ENCODE assay signal across 16 mouse cellular contexts in the genomic region with DNA sequence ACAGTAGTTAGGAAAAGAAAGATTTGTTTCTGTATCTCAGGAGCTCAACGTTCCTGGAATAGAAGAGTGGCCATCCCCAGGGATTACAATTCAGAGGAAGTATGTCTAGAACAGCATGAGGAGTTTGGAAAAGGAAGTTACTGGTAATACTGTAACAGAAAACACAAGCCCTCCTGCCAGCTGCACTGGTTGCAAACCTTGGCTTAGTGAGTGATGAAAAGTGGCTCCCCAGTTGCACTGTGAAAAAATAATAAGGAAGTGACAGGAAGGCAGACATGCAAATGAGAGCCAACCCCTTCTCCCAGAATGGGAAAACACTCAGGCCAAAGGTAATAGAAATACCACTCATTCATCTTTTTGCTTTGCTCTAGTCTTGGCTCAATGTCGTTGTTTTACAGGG.
DNase-seq lines count a peak whose midpoint lies in the region; ATAC-seq and TF ChIP-seq lines count a peak whose summit lies in the region.
"Had no signal": no experiment of that assay in that cellular context is flagged by ENCODE, and none has a peak within 500 bp of the region (broad histone marks: within the 10 kb centered on the region; RNA-seq: fewer than 3 reads in every experiment).

No protein-coding gene starts in this region.

- DNase-seq in layer of hippocampus, postnatal 14 days (ENCODE audit: low spot score in 2 of 2), result peak; percentile 13 to 55
- DNase-seq in layer of hippocampus, adult 8-10 months (ENCODE audit: low spot score in 2 of 2), result no peak
- DNase-seq in fibroblast of lung, adult 2 months (ENCODE audit: low read depth), result peak; percentile 18
- no peak for DNase-seq in left cerebral cortex, adult 2 months (ENCODE audit: extremely low spot score in 1 of 2, low spot score in 2 of 2)
- no peak for DNase-seq in c-Kit-positive CD71-positive TER-119-positive erythroid progenitor cells, embryonic 14.5 days (ENCODE audit: low spot score)
- DNase-seq: adrenal gland, adult 2 months; cerebellum, adult 11 months; lung, adult 18-20 months; right cerebral cortex, postnatal 25 days; thymus, postnatal 36 days had no signal

- H3K4me1 ChIP-seq in forebrain, embryonic 15.5 days, result peaks cover 5% of the 10 kb centered on the region; the same call in 1 of the 2 replicates
- H3K4me1 ChIP-seq in forebrain, embryonic 12.5 days, result no peaks in the 10 kb centered on the region

- no peaks in the 10 kb centered on the region for H3K27me3 ChIP-seq in forebrain, embryonic 15.5 days
- H3K27me3 ChIP-seq in forebrain, embryonic 12.5 days, result no peaks in the 10 kb centered on the region
- H3K27me3 ChIP-seq: CH12.LX had no signal

- ATAC-seq in forebrain, embryonic 15.5 days (replicated peaks), result peak; percentile 69
- no peak for ATAC-seq in forebrain, embryonic 12.5 days (ENCODE audit: low FRiP score)
- ATAC-seq: hindbrain, postnatal 0 days; intestine, postnatal 0 days; midbrain, embryonic 16.5 days had no signal

- no peak overlapping the region for H3K4me2 ChIP-seq in forebrain, embryonic 15.5 days (replicated peaks)
- no peak overlapping the region for H3K4me2 ChIP-seq in forebrain, embryonic 12.5 days

- 0 out of 2 replicates have a peak overlapping the region, but pooled peaks have one; percentile 31 for H3K27ac ChIP-seq in forebrain, embryonic 15.5 days (replicated peaks)
- H3K27ac ChIP-seq in forebrain, embryonic 12.5 days, result no peak overlapping the region
- no peak overlapping the region for H3K27ac ChIP-seq in left cerebral cortex, adult 2 months
- H3K27ac ChIP-seq: hindbrain, postnatal 0 days had no signal

- no peak for TF ChIP-seq CTCF in left cerebral cortex, adult 2 months (IDR thresholded peaks at IDR 0.05)

- no peak overlapping the region for H3K9ac ChIP-seq in forebrain, embryonic 15.5 days (replicated peaks)
- H3K9ac ChIP-seq in forebrain, embryonic 12.5 days, result no peak overlapping the region

- no peaks in the 10 kb centered on the region for H3K36me3 ChIP-seq in forebrain, embryonic 15.5 days
- no peaks in the 10 kb centered on the region for H3K36me3 ChIP-seq in forebrain, embryonic 12.5 days (replicated peaks)

- no peak overlapping the region for H3K4me3 ChIP-seq in forebrain, embryonic 15.5 days
- no peak overlapping the region for H3K4me3 ChIP-seq in forebrain, embryonic 12.5 days (replicated peaks)
- no peak overlapping the region for H3K4me3 ChIP-seq in left cerebral cortex, adult 2 months

- no peaks in the 10 kb centered on the region for H3K9me3 ChIP-seq in forebrain, embryonic 15.5 days
- H3K9me3 ChIP-seq in forebrain, embryonic 12.5 days, result no peaks in the 10 kb centered on the region

- intact Hi-C loops in left cerebral cortex, adult 2 months (cut with DNase I), result no loop called here

- 47% methylated on average over 2 of the region's 2 CpGs for WGBS in forebrain, embryonic 15.5 days
- WGBS in forebrain, embryonic 12.5 days, result 71% methylated on average over 2 of the region's 2 CpGs

Comparison
In these comparisons a context has a peak if more than half of its experiments do, and no peak if none do; other contexts are left out.
1. DNase-seq: peak in layer of hippocampus, postnatal 14 days (2 of 2) and fibroblast of lung, adult 2 months (single experiment); none in layer of hippocampus, adult 8-10 months (0 of 2), left cerebral cortex, adult 2 months (0 of 2) and c-Kit-positive CD71-positive TER-119-positive erythroid progenitor cells, embryonic 14.5 days (single experiment).